Mouse (Mus musculus) C2C12 (cell line): ENCODE data around the gene Ptpru. TPM values are rescaled to one million over a fixed set of nuclear protein-coding genes. Genes with fewer than 3 reads are reported as not detected.

Source experiments
- H3K27me3 ChIP-seq: one replicate; pipeline ENCODE4 v1.6.1; 2011; ENCODE audit not compliant: control insufficient read depth, insufficient read depth, insufficient read length
- H3K36me3 ChIP-seq: one replicate; pipeline ENCODE4 v1.6.1; 2011; ENCODE audit not compliant: control insufficient read depth, insufficient read depth
- H3K4me3 ChIP-seq: one replicate; pipeline ENCODE4 v1.5.1; 2011; ENCODE audit warnings: mild to moderate bottlenecking, control low read depth; ENCODE audit not compliant: poor library complexity, insufficient read depth, severe bottlenecking
- H3K79me2 ChIP-seq: one replicate; pipeline ENCODE4 v1.6.1; 2011; ENCODE audit not compliant: control insufficient read depth, insufficient read depth
- H3K79me3 ChIP-seq: one replicate; pipeline ENCODE4 v1.6.1; 2011; ENCODE audit warnings: low read depth, control low read depth
- H3ac ChIP-seq: one replicate; pipeline ENCODE3; 2011; ENCODE audit warnings: low read depth; ENCODE audit not compliant: control insufficient read depth, insufficient read length
- CEBPB ChIP-seq: IDR thresholded peaks from one replicate; pipeline ENCODE4 v1.6.1; 2011; ENCODE audit warnings: low read depth, mild to moderate bottlenecking, control low read depth, moderate library complexity
- CTCF ChIP-seq: IDR thresholded peaks from one replicate; pipeline ENCODE4 v1.5.1; 2011; ENCODE audit not compliant: control insufficient read depth, insufficient read depth, insufficient read length
- FOSL1 ChIP-seq: IDR thresholded peaks from one replicate; pipeline ENCODE4 v1.8.0; 2011; ENCODE audit warnings: mild to moderate bottlenecking, low read length; ENCODE audit not compliant: poor library complexity, insufficient read depth, severe bottlenecking
- MAX ChIP-seq: IDR thresholded peaks from one replicate; pipeline ENCODE4 v1.6.1; 2011; ENCODE audit warnings: mild to moderate bottlenecking, control low read depth
- MYOD1 ChIP-seq: IDR thresholded peaks from one replicate; pipeline ENCODE4 v1.6.1; 2011; ENCODE audit warnings: low read depth; ENCODE audit not compliant: control insufficient read depth, insufficient read length
- MYOG ChIP-seq: IDR thresholded peaks from one replicate; pipeline ENCODE4 v1.6.1; 2011; ENCODE audit not compliant: control insufficient read depth, insufficient read length; ENCODE audit errors: extremely low read depth
- USF1 ChIP-seq: IDR thresholded peaks from one replicate; pipeline ENCODE4 v1.6.1; 2011; ENCODE audit warnings: low read depth, mild to moderate bottlenecking, control low read depth, moderate library complexity
- polyA plus RNA-seq: library from polyadenylated mRNA; unstranded; fragments of >200 nt; fragmentation: generic; extraction: Trizol; gene quantifications from one replicate; pipeline ENCODE4 v1.2.1, GENCODE M21; 2012; ENCODE audit warnings: missing spikeins

The Ptpru gene
- polyA plus RNA-seq, 1 experiment, result 0.07 TPM

- H3K27me3 ChIP-seq, result peaks cover 49% of the 10 kb centered on the region
- no peak overlapping the region for H3ac ChIP-seq
- H3K4me3 ChIP-seq, result no peak overlapping the region
- no peaks in the 10 kb centered on the region for H3K79me2 ChIP-seq
- no peaks in the 10 kb centered on the region for H3K79me3 ChIP-seq
- no peaks in the 10 kb centered on the region for H3K36me3 ChIP-seq
- no peak for TF ChIP-seq MYOD1
- TF ChIP-seq CTCF, result peak; percentile 47
- TF ChIP-seq FOSL1, result no peak
- no peak for TF ChIP-seq USF1
- no peak for TF ChIP-seq MAX
- TF ChIP-seq CEBPB, result no peak
- TF ChIP-seq MYOG, result no peak
Observed at GRCm38 (mm10) chr4:131784034-131784433, 54.1 kb downstream of the Ptpru start.

GRCm38 (mm10) chr4:131781023-131781422 is 57.1 kb downstream of the Ptpru start:
- no peak overlapping the region for H3ac ChIP-seq
- peaks cover 49% of the 10 kb centered on the region for H3K27me3 ChIP-seq
- TF ChIP-seq MYOD1, result no peak
- TF ChIP-seq MAX, result no peak
- TF ChIP-seq FOSL1, result no peak
- no peak overlapping the region for H3K4me3 ChIP-seq
- no peaks in the 10 kb centered on the region for H3K79me3 ChIP-seq
- H3K36me3 ChIP-seq, result no peaks in the 10 kb centered on the region
- H3K79me2 ChIP-seq, result no peaks in the 10 kb centered on the region

GRCm38 (mm10) chr4:131778616-131779275 is 59.3 kb downstream of the Ptpru start:
- Histone ChIP-seq H3K79me2 (no peaks in the 10 kb centered on the region), H3K4me3 (no peak overlapping the region), H3ac (no peak overlapping the region), H3K79me3 (no peaks in the 10 kb centered on the region), H3K27me3 (peaks cover 49% of the 10 kb centered on the region), H3K36me3 (no peaks in the 10 kb centered on the region)
- TF ChIP-seq CTCF (no peak), MAX (no peak), CEBPB (no peak), MYOG (no peak), USF1 (no peak), MYOD1 (no peak), FOSL1 (no peak)

DNA sequence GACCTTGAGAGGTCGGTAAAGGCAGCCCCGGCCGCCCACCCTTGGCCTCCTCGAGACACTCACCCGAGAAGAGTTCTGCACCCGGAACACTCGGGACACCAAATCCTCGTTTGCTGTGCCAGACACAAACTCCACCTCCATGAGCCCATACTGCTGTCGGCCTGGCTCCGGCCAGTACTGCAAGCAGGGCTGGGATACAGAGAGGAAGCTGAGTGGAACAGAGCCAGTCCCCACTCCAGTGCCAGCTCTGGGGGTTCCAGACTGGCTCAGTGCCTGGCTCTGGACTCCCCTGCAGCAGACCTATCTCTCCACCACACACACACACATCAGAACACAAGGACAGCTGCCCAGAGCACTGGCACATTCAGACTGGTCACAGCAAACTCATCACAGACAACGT is 66.7 kb downstream of the Ptpru start:
- no peak overlapping the region for H3ac ChIP-seq
- H3K27me3 ChIP-seq, result peaks cover 49% of the 10 kb centered on the region
- no peaks in the 10 kb centered on the region for H3K36me3 ChIP-seq
- H3K79me3 ChIP-seq, result no peaks in the 10 kb centered on the region
- H3K79me2 ChIP-seq, result no peaks in the 10 kb centered on the region
- TF ChIP-seq CEBPB (no peak), MYOD1 (no peak), MYOG (no peak), CTCF (no peak), MAX (no peak), FOSL1 (no peak), USF1 (no peak)
- no peak overlapping the region for H3K4me3 ChIP-seq

- no peaks in the 10 kb centered on the region for H3K27me3 ChIP-seq
- no peaks in the 10 kb centered on the region for H3K79me3 ChIP-seq
- TF ChIP-seq FOSL1, result no peak
- TF ChIP-seq MYOD1, result no peak
- TF ChIP-seq CEBPB, result no peak
- no peak for TF ChIP-seq USF1
- no peak for TF ChIP-seq CTCF
- TF ChIP-seq MAX, result no peak
- no peak for TF ChIP-seq MYOG
- no peaks in the 10 kb centered on the region for H3K79me2 ChIP-seq
- H3K36me3 ChIP-seq, result no peaks in the 10 kb centered on the region
- H3K4me3 ChIP-seq, result no peak overlapping the region
- no peak overlapping the region for H3ac ChIP-seq
Observed at GRCm38 (mm10) chr4:131763911-131764310, 74.2 kb downstream of the Ptpru start.

DNA sequence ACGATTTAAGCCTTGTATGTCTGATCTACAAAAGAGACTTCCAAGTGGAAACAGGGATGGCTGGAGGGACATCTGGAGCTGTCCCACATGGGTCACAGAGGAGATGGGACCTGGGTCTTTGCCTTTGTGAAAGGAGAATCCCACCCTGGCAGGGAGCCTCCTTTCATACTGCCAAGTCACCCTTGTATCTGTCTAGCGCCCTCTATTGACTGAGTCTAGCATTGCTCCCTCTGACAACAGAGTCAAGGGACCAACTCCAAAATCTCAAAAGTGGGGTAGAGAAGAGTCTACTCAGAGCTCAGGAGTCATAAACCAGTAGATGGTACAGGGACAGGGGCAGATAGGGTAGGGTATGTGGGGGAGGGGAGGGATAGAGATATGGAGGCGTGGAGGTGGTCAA is 74.6 kb downstream of the Ptpru start:
- Histone ChIP-seq H3ac (no peak overlapping the region), H3K27me3 (no peaks in the 10 kb centered on the region), H3K4me3 (no peak overlapping the region), H3K79me2 (no peaks in the 10 kb centered on the region), H3K79me3 (no peaks in the 10 kb centered on the region), H3K36me3 (no peaks in the 10 kb centered on the region)
- no peak for TF ChIP-seq CEBPB
- no peak for TF ChIP-seq CTCF
- TF ChIP-seq MAX, result no peak
- TF ChIP-seq MYOD1, result no peak
- no peak for TF ChIP-seq USF1
- no peak for TF ChIP-seq MYOG
- no peak for TF ChIP-seq FOSL1
